Mouse (Mus musculus) spleen, adult 12 weeks (tissue): Measurements from ENCODE around the gene Ccdc17.

Experiments used
- DNase-seq: peaks from one replicate; pipeline ENCODE4 v3.0.0; 2022; ENCODE audit warnings: low spot score

The Ccdc17 gene

DNA sequence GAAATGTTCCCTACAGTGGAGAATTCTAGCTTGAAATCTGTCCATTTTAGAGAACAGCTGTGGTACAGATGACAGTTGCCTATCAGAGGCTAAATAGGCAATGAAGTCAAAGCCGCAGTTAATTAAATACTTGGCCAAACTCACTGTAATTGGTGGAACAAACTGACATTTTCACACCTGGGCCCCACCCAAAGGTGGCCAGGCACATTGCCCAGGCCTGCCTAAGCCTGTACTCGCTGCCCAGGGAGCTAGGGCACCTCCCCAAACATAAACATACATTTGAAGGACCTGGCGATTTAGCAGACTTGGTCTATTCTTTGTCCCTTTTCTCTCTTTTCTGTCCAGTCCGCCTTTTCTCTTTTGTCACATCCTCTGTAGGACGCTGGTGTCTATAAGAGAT, at the start of gene Ccdc17:
Gene Ccdc17 (plus strand): TSS at position 276 of the 400 bp plus-strand sequence.
- DNase-seq, result no peak

DNA sequence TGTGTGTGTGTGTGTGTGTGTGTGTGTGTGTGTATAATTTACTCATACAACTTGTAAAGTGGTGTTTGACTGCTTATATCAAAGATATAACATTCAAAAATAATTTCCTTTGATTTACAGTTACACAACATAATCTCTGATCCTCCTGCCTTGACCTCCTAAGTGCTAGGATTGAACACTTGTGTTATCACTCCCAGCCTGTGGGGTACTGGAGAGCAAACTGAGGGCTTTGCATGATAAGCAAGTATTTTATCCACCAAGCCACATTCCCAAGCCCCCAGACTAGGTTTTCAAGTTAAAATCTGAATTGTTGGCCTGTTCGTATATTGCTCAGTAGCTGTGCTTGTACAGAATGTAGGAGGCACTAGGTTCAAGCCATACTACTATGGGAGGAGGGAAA, 46.0 kb upstream of the Ccdc17 start:
- no peak for DNase-seq

DNA sequence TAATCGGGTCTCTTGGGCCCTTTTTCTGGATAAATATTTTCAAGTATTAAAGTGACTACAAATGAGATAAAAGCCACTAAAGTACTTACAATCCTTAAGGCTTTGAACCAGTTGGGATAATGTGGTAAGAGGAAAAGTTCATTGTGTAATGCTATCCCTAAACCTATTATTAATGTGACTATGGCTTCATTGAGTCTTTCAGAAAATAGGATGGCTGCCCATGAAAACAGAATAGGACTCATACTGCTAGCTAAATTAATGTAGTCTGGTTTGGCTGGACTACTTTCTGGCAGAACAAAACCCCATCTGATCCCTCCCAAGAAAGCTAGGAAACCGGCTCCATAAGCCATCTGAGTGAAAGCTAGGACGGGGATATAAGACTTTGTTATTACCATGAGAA, 43.4 kb upstream of the Ccdc17 start:
- DNase-seq, result no peak

DNA sequence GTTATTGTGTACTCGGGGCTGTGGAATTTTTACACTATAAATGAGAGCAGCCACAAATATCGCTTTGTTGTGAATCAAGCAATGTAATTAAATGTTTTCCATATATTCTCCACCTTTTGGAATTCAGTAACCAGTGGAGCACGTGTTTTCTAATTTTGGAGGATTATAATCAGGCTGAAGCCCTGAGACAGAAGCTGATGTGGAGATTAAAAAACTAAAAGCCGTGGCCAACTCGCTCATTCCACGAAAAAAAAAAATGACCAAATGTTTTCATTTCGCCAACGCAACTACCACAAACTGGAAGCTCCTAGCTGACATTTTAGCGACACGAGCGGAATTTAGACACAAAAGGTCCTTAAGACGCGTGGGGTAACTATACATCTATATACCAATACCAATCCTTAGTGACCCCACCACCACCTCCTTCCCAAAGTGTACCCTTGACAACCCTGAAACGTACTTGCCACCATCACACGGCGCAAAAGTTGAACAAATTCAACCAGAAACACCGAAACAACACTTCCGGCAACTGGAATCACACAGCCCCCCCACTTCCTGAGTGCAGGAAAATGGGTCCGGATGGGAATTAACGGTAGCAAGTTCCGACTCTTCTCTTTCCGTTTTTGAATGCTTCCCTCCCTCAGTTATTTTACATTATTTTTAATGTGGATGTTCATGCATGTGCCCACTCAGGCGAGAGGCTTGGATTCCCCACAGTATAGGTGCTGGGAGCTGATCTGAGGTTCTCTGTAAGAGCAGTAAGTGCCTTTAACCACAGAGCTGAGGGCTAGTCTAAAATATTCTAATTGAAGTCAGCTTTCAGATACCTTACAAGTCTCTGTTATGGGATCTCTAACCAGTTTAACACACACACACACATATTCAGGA, 40.8 kb upstream of the Ccdc17 start, which contains the start of gene Tmem69:
Gene Tmem69 (minus strand): TSS at position 524 of the 888 bp plus-strand sequence.
- peak; percentile 65 for DNase-seq

DNA sequence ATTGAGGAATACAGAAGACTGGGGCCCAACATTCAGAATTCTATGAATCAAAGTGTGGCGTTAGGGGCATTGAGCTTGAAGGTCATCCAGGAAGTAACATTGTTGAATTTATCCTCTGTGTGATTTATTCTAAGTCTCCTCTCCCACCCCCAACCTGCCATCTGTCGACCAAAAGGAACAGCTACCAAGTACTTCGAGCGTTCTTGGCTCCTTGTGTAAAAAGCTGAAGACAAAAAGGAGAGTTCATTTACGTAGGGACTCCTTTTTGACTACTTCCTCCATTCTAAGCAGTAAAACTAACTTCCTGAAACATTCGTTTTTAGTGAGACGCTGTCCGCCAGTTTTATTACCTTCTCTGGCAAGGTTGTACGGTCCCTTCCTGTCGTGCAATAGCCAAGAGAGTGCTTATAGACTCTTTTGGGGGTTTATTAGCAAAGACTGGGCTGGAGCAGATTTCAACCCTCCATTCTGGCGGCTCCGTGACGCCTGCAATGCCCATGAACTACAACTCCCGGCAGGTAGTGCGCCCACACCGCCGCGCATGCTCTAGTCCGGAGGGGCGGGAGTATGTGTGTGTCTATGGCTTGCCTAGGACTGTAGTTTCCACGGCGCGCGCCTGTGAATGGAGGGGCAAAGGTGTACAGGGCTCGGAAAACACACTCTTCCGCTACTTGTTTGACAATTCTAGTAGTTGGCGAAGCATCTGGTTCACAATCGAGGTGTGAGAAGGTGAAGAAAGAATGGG, 39.7 kb upstream of the Ccdc17 start:
- DNase-seq, result peak; percentile 92

DNA sequence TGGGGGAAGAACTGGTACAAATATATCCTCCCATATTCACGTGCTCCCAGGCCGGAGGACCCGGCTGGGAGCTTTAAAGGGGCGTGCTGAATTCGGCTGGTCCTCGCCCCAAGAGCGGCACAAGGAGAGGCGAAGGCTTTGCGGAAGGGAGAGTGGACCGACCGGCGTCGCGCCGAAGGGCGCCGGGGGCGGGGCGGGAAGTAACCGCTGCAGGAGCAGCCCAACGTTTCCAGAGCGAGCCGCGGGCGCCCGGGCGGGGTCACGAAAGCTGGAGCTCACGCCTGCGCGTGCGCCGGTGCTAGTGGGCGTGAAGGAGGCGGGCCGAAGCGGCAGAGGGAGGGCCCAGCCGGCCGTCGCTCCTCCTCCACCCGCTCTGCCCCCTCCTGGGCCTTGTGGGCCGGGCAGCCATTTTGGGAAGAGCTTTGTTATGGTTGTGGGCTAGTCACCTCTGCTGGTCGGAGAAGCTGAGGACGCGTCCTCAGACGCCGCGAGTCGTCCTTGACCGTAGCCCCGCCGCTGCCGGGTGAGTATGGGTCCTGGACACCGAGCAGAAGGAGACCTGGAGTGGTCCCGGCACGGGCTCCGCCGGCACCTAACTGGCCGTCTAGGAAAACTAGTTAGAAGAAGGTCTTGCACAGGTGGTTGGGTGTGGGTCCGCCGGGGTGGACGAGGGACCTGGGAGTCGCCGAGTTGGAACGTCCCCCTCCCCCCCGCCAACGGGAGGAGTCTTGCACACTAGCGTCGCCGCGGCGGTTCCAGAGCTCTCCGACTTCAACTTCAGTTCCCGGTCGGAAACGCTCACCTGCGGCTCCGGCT, 38.9 kb upstream of the Ccdc17 start, which contains the start of gene Gpbp1l1:
Gene Gpbp1l1 (plus strand): TSS at position 353 of the 816 bp plus-strand sequence.
- DNase-seq, result peak; percentile 98

DNA sequence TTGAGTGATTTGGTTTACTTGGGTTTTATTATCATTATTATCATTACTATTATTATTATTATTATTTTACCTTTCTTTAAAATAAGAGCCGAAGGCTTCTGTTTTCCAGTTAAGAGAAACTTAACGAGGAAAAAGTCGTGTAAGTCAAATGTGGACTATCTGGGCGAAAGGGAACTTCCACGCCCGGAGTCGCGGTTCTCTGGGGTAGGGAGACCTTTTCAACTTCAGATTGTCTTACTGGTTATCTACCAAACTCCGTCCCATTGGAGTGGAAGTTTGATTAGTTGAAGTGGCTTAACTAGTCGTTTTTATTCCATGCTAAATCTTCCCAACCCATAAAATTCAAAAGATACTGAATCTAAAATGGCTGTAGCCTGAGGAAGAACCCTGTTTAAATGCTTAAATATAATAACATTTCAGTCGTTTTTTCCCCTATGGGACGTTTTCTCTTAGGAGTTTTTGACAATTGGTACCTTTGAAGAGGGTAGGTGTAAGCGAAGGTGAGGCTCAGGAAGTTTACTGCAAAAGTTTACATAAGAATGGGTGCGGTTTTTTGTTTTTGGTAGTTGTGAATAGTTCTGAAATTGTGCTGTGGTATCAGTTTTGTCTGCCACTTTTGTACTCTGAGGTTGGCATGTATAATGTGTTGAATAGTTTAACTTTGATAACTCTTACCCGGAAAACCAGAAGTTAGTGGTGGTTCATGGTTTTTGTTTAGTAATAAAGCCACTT, 38.1 kb upstream of the Ccdc17 start:
- no peak for DNase-seq

DNA sequence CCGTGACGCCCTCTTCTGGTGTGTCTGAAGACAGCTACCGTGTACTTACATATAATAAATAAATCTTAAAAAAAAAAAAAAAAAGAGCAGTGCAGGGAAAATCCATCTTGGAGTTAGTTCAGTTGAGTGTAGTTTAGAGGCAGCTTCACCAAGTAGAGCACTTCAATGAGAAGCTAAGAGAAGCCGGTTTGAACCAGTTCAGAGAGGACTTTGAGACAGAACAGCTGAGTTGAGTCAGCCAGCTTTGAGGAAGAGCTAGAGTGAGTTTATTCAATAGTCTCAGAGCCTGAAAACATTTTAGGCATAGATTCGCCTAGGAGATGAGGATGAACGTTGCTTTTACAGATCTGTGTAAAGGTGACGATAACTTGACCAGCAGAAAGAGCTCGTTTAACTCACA, 661 bp upstream of the Ccdc17 start:
- DNase-seq, result no peak

DNA sequence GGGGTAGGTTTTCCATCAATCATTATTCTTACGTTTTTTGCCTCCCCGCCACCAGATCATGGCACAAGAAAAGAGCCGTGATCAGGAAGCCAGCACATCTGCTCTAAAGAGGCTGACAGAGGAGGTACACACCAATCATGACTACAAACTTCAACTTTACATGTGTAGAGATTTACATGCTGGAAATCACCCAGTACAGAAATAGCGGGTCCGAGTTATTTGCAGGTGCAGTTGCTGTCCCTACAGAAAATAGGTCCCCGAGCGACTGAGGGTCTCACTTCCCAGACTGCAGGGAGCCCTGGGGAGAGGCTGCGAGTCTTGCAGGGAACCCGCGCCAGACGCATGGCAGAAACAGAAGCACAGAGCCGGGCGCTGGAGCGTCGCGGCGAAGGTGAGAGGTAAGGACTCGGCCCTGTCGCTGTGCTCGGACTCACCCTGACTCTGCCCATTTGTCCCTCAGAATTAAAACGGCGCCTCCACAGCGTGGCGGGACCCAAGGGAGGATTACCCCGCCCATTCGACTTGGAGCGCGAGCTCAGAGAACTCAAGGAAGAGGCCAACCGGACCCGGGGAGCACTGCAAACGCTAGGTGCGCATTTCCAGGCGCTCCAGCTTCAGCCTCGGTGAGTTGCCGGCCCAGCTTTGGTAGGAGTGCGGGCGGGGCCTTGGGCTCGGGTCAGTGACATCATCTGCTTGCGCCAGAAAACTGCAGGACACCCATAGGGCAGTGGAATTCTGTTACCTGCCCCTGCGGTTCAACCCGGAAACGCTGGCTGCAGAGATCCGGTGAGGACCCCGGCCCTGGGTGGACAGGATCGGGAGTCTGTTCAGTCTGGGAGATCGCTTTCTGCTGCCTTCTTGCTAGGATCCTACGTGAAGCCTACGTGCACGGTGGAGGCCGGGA, 776 bp downstream of the Ccdc17 start:
- peak; percentile 75 for DNase-seq

DNA sequence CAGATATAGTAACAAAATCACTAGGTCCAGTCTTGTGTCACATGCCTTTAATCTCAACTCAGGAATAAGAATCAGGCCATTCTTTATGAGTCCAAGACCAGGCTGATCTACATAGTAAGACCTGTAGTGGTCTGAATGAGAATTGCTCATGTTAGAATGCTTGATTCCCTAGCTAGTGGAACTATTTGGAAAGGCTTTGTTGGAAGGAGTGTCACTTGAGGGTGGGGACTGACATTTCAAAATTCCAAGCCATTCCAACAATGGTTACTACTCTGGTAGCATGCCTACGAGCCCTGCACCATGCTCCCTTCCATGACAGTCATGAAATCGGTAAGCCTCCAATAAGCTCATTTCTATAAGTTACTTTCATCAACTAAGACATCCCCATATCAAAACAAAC, 16.2 kb downstream of the Ccdc17 start:
- DNase-seq, result no peak

DNA sequence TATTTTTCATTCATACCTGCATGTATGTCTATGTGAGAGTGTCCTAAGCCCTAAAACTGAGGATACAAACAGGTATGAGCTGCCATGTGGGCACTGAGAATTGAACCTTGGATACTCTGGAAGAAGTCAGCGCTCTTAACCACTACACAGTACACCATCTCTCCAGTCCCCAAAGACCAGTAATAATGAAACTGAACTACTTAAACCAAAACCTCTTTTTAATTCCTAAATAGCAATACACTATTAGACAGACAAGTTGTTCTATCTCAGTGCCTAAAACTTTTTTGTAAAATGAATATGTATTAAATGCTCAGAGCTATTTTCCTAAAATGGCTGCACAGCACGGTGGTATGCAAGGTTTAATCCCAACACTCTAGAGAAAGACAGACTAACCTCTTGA, 18.8 kb downstream of the Ccdc17 start:
- no peak for DNase-seq

DNA sequence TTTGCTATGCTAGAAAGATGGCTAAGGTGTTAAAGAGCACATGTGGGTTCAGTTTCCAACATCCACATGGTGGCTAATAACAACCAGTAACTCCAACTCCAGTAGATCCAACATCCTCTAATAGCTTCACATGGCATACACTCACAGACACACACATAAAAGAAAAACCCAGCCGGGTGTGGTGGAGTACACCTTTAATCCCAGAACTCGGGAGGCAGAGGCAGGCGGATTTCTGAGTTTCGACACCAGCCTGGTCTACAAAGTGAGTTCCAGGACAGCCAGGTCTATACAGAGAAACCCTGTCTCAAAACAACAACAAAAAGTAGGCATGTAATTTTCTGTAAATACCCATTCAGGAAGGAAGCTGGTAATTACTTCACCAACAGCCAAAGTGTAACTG, 28.4 kb downstream of the Ccdc17 start:
- DNase-seq, result no peak

DNA sequence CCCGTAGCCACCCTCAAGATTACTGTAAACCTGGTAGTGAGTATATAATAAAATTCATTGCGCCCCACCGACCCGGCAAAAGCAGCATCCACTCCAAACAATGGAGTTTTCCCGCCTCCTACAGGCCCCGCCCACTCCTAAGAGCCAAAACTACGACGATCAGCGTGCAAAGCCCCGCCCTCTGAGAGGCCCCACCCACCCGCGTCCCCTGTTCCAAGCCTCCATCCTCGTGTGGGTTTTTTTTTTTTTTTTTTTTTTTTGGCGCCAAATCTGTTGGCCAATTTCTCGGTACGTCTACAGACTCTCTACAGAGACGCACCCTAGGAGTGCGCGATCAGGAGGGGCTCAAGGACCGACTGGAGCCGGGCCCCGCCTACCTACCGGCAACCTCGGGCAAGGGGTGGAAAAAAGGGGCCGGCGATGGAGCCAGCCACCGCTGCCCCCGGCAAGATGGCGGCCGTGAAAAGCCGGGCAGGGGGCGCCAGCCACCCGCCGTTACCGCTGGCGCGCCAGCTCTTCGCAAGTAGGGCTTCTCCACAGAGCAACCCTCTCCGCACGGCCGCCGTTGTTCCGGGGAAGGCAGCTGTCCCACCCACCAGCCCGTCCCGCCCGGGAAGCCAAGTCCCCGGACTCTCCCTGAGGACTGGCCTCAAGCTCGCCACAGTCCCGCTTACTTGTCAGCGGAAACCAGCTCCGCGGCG, 30.4 kb downstream of the Ccdc17 start:
- DNase-seq, result peak; percentile 71

DNA sequence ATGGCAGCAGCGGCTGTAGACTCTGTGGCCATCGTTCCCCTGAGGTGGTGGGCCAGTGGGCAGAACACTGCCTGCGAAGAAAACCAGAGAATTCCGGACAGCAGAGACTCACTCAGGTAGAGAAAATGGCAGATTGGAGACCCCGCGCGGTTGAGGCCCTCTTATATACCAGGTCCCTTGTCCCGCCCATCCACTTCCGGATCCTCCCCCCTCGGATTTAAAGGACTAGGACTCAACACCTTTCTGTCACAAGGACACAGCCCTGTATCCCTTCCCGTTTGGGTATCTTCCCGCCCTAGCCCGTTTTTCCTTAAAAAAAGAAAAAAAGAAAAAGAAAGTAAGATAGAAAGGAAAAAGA, 30.9 kb downstream of the Ccdc17 start:
- DNase-seq, result peak; percentile 88

DNA sequence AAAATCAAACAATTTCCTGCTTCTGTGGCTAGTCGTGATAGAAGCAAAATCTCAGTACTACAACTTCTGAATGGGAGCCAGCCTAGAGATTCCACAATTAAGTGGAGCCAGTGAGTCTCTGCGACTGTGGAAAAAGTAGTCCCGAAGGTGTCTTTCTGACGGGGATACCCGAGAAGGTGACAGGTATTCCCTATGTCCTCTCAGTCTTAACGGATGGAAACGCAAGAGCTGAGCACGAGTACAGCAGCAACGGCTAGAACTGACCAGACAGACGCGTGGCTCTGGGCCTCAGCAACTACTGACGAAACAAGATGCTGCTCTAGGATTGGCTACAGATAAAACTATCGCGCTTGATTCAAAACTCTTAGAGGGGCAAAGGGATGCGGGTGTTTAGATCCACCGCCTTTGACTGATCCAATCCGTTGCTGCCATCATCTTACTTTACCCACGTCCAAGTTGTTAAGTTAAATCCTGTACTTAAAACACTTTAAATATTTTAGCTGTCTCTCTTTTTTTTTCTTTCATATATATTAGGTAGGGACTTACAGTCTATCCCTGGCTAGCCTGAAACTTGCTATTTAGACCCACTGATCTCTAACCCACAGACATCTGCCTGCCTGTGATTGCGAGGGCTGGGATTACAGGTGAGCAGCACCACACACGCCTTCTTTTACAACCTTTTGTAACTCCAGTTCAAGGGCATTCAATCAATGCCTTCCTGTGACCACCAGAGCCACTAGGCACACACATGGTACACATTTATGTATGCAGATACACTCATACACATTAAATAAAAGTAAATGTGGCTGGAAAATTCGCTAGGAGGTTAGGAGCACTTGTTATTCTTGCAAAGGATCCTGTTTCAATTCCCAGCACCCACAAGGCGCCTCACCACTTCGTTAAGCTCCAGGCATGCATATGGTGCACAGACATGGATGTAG, 31.5 kb downstream of the Ccdc17 start, which contains the start of gene Nasp:
Gene Nasp (minus strand): TSS at position 220 of the 941 bp plus-strand sequence.
- DNase-seq, result peak; percentile 68

DNA sequence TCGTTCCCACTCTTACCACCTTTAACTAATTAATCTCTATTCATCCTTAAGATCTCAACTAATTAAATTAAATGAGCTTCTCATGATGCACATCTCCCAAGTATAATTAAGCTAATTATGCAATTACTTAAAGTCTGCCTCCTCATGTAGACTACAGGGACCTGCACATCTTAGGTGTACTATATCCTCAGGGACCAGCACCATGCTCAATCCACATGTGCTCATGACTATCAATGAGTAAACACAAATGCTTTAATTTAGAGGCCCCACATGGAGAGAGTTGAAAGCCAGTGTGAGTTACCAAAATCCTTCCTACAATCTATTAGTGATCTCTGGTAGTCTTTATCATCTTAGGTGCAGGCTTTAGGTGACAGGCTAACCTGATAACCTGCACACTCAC, 38.7 kb downstream of the Ccdc17 start:
- no peak for DNase-seq

DNA sequence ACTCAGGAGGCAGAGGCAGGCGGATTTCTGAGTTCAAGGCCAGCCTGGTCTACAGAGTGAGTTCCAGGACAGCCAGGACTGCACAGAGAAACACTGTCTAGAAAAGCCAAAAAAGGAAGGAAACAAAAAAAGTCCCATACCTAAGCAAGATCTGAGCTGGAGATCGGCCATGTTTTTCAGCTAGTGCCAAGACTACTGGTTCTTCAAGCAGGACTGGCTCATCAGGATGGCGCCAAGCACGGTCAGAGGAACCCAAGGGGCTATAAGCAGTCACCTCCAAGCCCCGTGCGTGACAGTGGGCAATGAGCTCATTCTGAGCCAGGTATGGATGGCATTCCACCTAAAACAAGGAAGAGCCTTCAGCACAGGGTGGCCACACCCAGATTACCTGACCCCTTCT, 42.4 kb downstream of the Ccdc17 start:
- DNase-seq, result no peak

DNA sequence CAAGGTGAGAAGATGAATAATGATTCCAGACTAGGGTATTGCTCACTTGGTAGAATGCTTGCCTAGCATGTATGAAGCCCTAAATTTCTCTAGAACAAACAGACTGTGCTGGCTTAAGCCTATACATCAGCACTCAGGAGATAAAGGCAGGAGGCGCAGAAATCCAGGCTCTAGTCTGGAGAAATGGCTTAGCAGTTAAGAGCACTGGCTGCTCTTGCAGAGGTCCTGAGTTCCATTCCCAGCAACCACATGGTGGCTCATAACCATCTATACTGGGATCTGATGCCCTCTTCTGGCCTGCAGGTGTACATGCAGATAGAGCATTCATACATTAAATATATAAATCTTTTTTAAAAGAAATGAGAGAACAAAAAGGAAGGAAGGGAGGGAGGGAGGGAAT, 45.6 kb downstream of the Ccdc17 start:
- DNase-seq, result no peak

DNA sequence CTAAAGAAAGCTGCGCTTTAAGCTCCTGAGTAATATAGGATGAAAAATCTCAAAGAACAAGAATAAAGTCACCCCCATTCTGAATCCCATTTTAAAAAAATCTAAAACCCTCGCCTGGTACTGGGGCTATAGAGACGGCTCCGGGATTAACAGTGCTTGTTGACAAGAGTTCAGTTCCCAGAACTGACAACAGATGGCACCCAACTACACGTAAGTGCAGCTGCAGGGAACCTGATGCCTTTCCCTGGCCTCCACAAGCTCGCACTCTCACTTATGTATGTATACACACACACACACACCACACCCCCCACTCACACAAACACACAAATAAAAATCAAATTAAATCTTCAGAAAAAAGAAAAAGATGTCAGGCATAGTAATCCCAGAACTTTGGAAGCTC, 47.9 kb downstream of the Ccdc17 start:
- no peak for DNase-seq
